Mouse (Mus musculus) CH12F3 (cell line): ENCODE data around the gene Gm3642.
"Not testable (repeated sequence)": the region's sequence is repeated elsewhere in the genome, so short reads cannot be mapped to it uniquely, and the experiment has no call there.

Experiments
- in situ Hi-C: fragments of 300-500 bp; cut with MboI; formaldehyde crosslinking; loops from 2 replicates; pipeline ENCODE4 v1.14.3; 2020; ENCODE audit warnings: low sequenced_read_pairs

Gm3642 gene

GRCm38 (mm10) chr14:6840211-6840610 lies at the start of gene Gm3642:
Gene Gm3642 (minus strand): TSS chr14:6840311.
- in situ Hi-C loops, result not testable (repeated sequence)

GRCm38 (mm10) chr14:6889521-6890012 lies 49.5 kb upstream of the Gm3642 start, which contains the start of gene Gm3667:
Gene Gm3667 (minus strand): TSS chr14:6889962.
- in situ Hi-C loops, result not testable (repeated sequence)

- in situ Hi-C loops, result not testable (repeated sequence)
These were observed 48.7 kb upstream of the Gm3642 start for GRCm38 (mm10) chr14:6888811-6889210.

- in situ Hi-C loops, result not testable (repeated sequence)
These were observed 16.8 kb downstream of the Gm3642 start for GRCm38 (mm10) chr14:6823297-6823696.
